Mouse (Mus musculus) neural tube, embryonic 14.5 days (tissue): ENCODE data around the gene Ncan. TPM values are rescaled to one million over a fixed set of nuclear protein-coding genes. Genes with fewer than 3 reads are reported as not detected.

ENCODE experiments used
- ATAC-seq: fragments of 200-750 bp; cut with Nextera tagmentation; 2 replicates; pipeline ENCODE4 v1.8.0; 2017; ENCODE audit warnings: low read depth, mild to moderate bottlenecking, moderate TSS enrichment, moderate library complexity
- H3K27ac ChIP-seq: fragments of 300-500 bp; sonication (generic); 2 replicates; pipeline ENCODE4 v1.5.1; 2014; ENCODE audit warnings: low read depth, mild to moderate bottlenecking, control low read depth, low read length, moderate library complexity, mixed read lengths
- H3K27me3 ChIP-seq: fragments of 300-500 bp; sonication (generic); 2 replicates; pipeline ENCODE4 v1.6.1; 2014; ENCODE audit warnings: low read length; ENCODE audit not compliant: control insufficient read depth, insufficient read depth
- H3K36me3 ChIP-seq: fragments of 300-500 bp; sonication (generic); 2 replicates; pipeline ENCODE4 v1.6.1; 2014; ENCODE audit warnings: low read length, mixed read lengths; ENCODE audit not compliant: control insufficient read depth, insufficient read depth
- H3K4me1 ChIP-seq: fragments of 300-500 bp; sonication (generic); 2 replicates; pipeline ENCODE4 v1.6.1; 2014; ENCODE audit warnings: low read length; ENCODE audit not compliant: control insufficient read depth, insufficient read depth
- H3K4me2 ChIP-seq: fragments of 300-500 bp; sonication (generic); 2 replicates; pipeline ENCODE4 v1.6.1; 2014; ENCODE audit warnings: mild to moderate bottlenecking, low read depth, low read length, control low read depth
- H3K4me3 ChIP-seq: fragments of 300-500 bp; sonication (generic); 2 replicates; pipeline ENCODE4 v1.5.1; 2014; ENCODE audit warnings: low read depth, low read length, control low read depth, mixed read lengths
- H3K9ac ChIP-seq: fragments of 300-500 bp; sonication (generic); replicated peaks from 2 replicates; pipeline ENCODE4 v1.6.1; 2014; ENCODE audit warnings: low read depth, mild to moderate bottlenecking, control low read depth, low read length, mixed read lengths
- H3K9me3 ChIP-seq: fragments of 300-500 bp; sonication (generic); 2 replicates; pipeline ENCODE4 v1.6.1; 2016; ENCODE audit warnings: low read length; ENCODE audit not compliant: control insufficient read depth
- WGBS: fragments of 180-500 bp; shearing (Covaris S2); extraction: QIAGEN DNeasy Blood & Tissue Kit; methylation state at CpG from one replicate; pipeline ENCODE4 v1.1.7; 2014; 5-methylcytosine and 5-hydroxymethylcytosine counted together
- polyA plus RNA-seq: library from polyadenylated mRNA; unstranded; fragments of >200 nt; fragmentation: Nextera tagmentation; extraction: Ambion mirVana; gene quantifications from 2 replicates; pipeline ENCODE4 v1.2.1, GENCODE M21; 2014

The Ncan gene
- 154 and 176 TPM in 2 replicates for polyA plus RNA-seq

DNA sequence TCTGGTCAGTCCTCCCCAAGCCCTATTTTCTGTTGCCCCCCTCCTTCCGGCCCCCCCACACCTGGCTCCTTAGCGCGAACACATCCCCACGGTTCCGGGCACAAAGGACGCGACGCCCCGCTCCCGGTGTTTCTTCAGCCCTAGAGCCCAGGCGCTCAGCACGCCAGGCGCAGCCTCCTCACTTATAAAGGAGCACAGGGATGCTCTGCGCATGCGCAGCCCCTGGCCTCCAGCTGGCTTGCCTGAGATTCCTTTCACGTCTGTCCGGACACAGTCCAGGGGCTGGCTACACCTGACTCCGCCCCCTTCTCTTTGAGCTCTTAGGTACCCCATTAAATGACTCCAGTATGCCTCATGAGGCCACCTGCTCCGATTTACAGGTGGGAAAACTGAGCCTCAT lies at the start of gene Ncan:
TSS of gene Ncan (minus strand) at position 207 of the 400 bp plus-strand sequence.
- no peaks in the 10 kb centered on the region for H3K9me3 ChIP-seq
- peak; percentile 73 for ATAC-seq
- peaks cover 5% of the 10 kb centered on the region; the same call in 1 of the 2 replicates for H3K36me3 ChIP-seq
- H3K4me2 ChIP-seq, result peak within 1 kb of the TSS; percentile 88
- H3K27ac ChIP-seq, result peak within 1 kb of the TSS; percentile 92
- peak within 1 kb of the TSS; percentile 81 for H3K9ac ChIP-seq
- peak within 1 kb of the TSS; percentile 66 for H3K4me3 ChIP-seq
- peaks cover 23% of the 10 kb centered on the region for H3K4me1 ChIP-seq
- WGBS, result under 1% methylated on average over 19 of the region's 19 CpGs
- H3K27me3 ChIP-seq, result no peaks in the 10 kb centered on the region

DNA sequence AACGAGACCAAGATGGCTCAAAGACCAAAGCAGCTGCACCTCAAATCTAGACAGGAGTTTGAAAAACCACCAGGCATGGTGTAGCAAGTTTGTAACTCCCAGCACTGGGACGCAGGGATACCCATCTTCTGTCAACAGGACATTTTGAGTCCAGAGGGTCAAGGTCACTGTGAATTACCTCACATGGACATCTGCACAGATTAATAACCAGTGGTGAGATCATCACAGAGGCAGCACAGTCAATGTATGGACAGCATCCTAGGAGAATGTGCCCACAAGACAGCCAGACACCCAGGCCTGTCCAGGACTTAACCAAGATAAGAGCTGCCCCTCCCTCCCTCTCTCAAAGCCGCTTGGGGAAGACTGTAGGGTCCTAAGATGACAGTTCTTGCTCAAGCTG lies 49.4 kb upstream of the Ncan start:
- H3K9ac ChIP-seq, result no peak overlapping the region
- ATAC-seq, result no peak
- peaks cover 4% of the 10 kb centered on the region; the same call in 1 of the 2 replicates for H3K4me1 ChIP-seq
- no peak overlapping the region for H3K4me2 ChIP-seq
- no peak overlapping the region for H3K4me3 ChIP-seq
- H3K27ac ChIP-seq, result no peak overlapping the region
- WGBS, result 83% methylated on average over 3 of the region's 3 CpGs
- H3K36me3 ChIP-seq, result no peaks in the 10 kb centered on the region
- H3K9me3 ChIP-seq, result no peaks in the 10 kb centered on the region
- peaks cover 8% of the 10 kb centered on the region for H3K27me3 ChIP-seq

DNA sequence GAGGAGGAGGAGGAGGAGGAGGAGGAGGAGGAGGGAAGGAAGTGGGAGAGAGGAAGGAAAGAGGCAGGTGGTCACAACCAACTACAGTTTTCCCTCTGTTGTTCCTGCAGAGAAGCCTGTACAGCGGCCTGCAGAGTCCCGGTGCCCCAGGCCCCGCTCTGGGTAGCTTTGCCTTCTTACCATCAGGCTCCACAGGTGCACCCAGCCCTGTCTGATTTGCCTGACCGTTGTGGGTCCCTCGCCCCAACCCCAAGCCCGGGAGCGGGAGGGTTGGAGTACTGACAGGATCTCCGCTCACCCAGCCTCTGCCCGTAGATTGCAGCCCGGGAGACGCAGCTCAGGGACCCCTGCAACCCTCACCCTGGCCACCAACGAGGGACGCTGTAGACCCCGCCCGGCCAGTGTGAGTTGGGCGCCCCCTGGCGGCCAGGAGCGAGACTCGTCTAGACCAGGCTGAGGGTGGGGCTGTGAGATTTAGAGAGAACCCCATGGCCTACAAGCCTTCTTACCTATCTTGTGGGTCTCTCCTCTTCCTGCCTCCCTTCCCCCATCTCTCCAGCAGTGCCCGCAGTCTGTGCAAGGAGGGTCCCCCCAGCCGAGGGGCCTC lies 45.9 kb upstream of the Ncan start:
- WGBS, result 6% methylated on average over 21 of the region's 21 CpGs
- Histone ChIP-seq H3K9ac (no peak overlapping the region), H3K36me3 (no peaks in the 10 kb centered on the region)

GRCm38 (mm10) chr8:70163316-70163715 lies 42.6 kb upstream of the Ncan start:
- H3K4me3 ChIP-seq, result no peak overlapping the region
- no peak for ATAC-seq
- WGBS, result 87% methylated on average over 3 of the region's 3 CpGs
- H3K27me3 ChIP-seq, result peaks cover 8% of the 10 kb centered on the region
- H3K27ac ChIP-seq, result no peak overlapping the region
- no peaks in the 10 kb centered on the region for H3K36me3 ChIP-seq
- no peaks in the 10 kb centered on the region for H3K9me3 ChIP-seq
- no peaks in the 10 kb centered on the region for H3K4me1 ChIP-seq
- H3K9ac ChIP-seq, result no peak overlapping the region
- H3K4me2 ChIP-seq, result no peak overlapping the region

More for the DNA sequence above, 45.9 kb upstream of the Ncan start:
- ATAC-seq, result peak; percentile 83
- no peak overlapping the region for H3K4me3 ChIP-seq
- H3K9me3 ChIP-seq, result no peaks in the 10 kb centered on the region
- no peaks in the 10 kb centered on the region; the same call in 1 of the 2 replicates for H3K4me1 ChIP-seq
- H3K4me2 ChIP-seq, result peak overlapping the region; percentile 26
- peaks cover 8% of the 10 kb centered on the region for H3K27me3 ChIP-seq
- H3K27ac ChIP-seq, result no peak overlapping the region

DNA sequence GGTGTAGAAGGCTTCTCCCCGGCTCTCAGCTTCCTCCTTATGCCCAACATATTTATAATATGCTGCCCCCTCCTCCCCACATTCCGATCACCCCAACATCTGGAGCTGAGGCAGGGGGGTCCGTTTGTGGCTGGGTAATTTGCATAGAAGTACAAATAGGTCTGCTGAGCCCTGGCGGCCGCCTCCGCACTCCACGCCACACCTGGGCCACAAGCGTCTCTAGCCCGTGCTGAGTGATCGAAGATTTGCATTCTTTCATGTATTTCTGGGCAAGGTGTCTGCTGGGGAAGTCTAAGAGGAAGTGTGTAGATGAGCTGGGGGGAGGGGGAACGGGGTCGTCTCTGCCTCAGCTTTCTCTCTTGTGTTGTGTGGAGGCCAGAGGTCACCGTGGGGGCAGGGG lies 39.3 kb upstream of the Ncan start:
- 71% methylated on average over 13 of the region's 13 CpGs for WGBS
- no peaks in the 10 kb centered on the region for H3K36me3 ChIP-seq
- no peak overlapping the region for H3K9ac ChIP-seq
- H3K9me3 ChIP-seq, result no peaks in the 10 kb centered on the region
- H3K4me3 ChIP-seq, result no peak overlapping the region
- no peak overlapping the region for H3K27ac ChIP-seq
- H3K4me1 ChIP-seq, result no peaks in the 10 kb centered on the region
- no peak for ATAC-seq
- H3K27me3 ChIP-seq, result no peaks in the 10 kb centered on the region
- H3K4me2 ChIP-seq, result no peak overlapping the region

DNA sequence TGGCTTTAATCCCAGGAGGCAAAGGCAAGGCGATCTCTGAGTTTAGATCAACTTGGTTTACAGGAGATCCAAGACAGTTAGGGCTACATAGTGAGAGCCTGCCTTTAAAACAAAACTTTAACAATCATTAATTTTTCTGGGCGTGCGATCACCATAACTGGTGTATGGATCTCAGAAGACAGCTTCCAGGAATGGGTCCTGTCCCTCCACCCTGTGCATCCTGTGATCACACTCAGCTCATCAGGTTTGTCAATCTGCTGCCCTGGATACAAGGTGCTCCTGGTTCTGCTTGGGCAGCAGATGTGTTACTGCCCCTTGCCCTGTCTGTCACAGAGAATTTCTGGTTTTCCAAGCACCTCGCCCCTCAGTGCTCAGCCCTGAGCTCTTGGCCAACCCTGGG lies 38.5 kb upstream of the Ncan start:
- 86% methylated on average over 4 of the region's 4 CpGs for WGBS
- Histone ChIP-seq H3K9me3 (no peaks in the 10 kb centered on the region), H3K27me3 (no peaks in the 10 kb centered on the region), H3K27ac (no peak overlapping the region), H3K4me1 (no peaks in the 10 kb centered on the region), H3K4me3 (no peak overlapping the region), H3K36me3 (no peaks in the 10 kb centered on the region), H3K4me2 (peak overlapping the region; percentile 64; the same call in 1 of the 2 replicates), H3K9ac (no peak overlapping the region)
- ATAC-seq, result no peak

DNA sequence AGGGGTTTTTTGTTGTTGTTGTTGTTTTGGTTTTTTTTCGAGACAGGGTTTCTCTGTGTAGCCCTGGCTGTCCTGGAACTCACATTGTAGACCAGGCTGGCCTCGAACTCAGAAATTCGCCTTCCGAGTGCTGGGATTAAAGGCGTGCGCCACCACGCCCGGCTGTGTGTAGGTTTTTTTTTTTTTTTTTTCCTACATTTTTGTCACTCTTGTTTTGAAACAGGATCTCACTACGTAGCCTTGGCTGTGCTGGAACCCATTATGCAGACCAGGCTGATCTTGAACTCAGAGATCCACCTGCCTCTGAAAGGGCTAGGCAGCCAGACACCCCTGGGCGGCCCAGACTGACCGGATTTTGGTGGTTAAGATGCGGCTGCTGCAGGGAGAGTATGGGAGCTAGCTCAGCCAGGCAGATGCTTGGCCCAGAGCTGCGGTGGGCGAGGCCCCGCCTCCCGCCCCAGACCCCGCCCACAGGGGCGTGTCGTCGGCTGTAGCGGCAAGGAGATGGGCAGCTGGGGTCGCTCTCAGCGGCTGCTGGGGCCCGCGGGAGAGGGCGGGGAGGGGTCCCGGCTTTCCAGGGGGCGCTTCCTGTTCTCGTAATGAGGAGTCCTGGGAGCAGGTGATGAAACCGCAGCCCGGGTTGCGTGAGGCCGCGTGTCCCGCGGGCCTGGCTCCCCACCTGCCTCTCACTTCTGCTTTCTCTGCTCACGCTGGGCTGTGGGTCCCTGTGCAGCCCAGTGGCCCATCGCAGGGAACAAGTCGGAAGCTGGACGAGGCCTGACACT lies 37.6 kb upstream of the Ncan start:
- no peaks in the 10 kb centered on the region for H3K27me3 ChIP-seq
- no peaks in the 10 kb centered on the region for H3K36me3 ChIP-seq
- H3K27ac ChIP-seq, result no peak overlapping the region
- H3K4me1 ChIP-seq, result no peaks in the 10 kb centered on the region
- no peaks in the 10 kb centered on the region for H3K9me3 ChIP-seq
- peak overlapping the region; percentile 39 for H3K4me3 ChIP-seq
- H3K9ac ChIP-seq, result peak overlapping the region; percentile 56
- 18% methylated on average over 35 of the region's 40 CpGs for WGBS
- peak overlapping the region; percentile 64 for H3K4me2 ChIP-seq
- peak; percentile 94 for ATAC-seq

GRCm38 (mm10) chr8:70157240-70157800 lies 36.6 kb upstream of the Ncan start:
- Histone ChIP-seq H3K4me2 (no peak overlapping the region), H3K9ac (no peak overlapping the region), H3K27ac (no peak overlapping the region), H3K27me3 (no peaks in the 10 kb centered on the region), H3K9me3 (no peaks in the 10 kb centered on the region), H3K36me3 (no peaks in the 10 kb centered on the region), H3K4me1 (no peaks in the 10 kb centered on the region), H3K4me3 (no peak overlapping the region)
- 92% methylated on average over 1 of the region's 1 CpGs for WGBS
- no peak for ATAC-seq
